Mouse (Mus musculus) liver, embryonic 14.5 days (tissue): ENCODE measurements around the gene Gm43638. TPM values are rescaled to one million over a fixed set of nuclear protein-coding genes. Genes with fewer than 3 reads are reported as not detected.

Experiments
- polyA plus RNA-seq, 2 experiments: library from polyadenylated mRNA; depleted of rRNA in 1 of 2; stranded (reverse) in 1 of 2; unstranded in 1 of 2; fragments of >200 nt; fragmentation: Nextera tagmentation in 1 of 2; extraction: Ambion mirVana in 1 of 2; gene quantifications; 2 replicates each; pipeline versions ENCODE4 v1.2.1 to v1.2.3; 2012 to 2014

The Gm43638 gene
- polyA plus RNA-seq, 2 experiments: not detected

Other genes with a start within 250 kb of the Gm43638 start
- not detected in 2 replicates for gene Ugt2b37, start 232.0 kb downstream of the Gm43638 start, polyA plus RNA-seq (2012; rRNA removed)
- gene Ugt2b37, start 232.0 kb downstream of the Gm43638 start, polyA plus RNA-seq (2014; fragmentation: Nextera tagmentation; extraction: Ambion mirVana): not detected in 2 replicates
- not detected in 2 replicates for gene Ugt2a3, start 149.6 kb downstream of the Gm43638 start, polyA plus RNA-seq (2012; rRNA removed)
- not detected in 2 replicates for gene Ugt2a3, start 149.6 kb downstream of the Gm43638 start, polyA plus RNA-seq (2014; fragmentation: Nextera tagmentation; extraction: Ambion mirVana)
- gene Ugt2b38, start 62.6 kb downstream of the Gm43638 start, polyA plus RNA-seq (2012; rRNA removed): not detected in 2 replicates
- not detected in 2 replicates for gene Ugt2b38, start 62.6 kb downstream of the Gm43638 start, polyA plus RNA-seq (2014; fragmentation: Nextera tagmentation; extraction: Ambion mirVana)
- gene Ugt2a2, start 4.5 kb downstream of the Gm43638 start, polyA plus RNA-seq (2012; rRNA removed): not detected in 2 replicates
- not detected in 2 replicates for gene Ugt2a2, start 4.5 kb downstream of the Gm43638 start, polyA plus RNA-seq (2014; fragmentation: Nextera tagmentation; extraction: Ambion mirVana)
- not detected in 2 replicates for gene Ugt2a1, start 4.1 kb upstream of the Gm43638 start, polyA plus RNA-seq (2012; rRNA removed)
- gene Ugt2a1, start 4.1 kb upstream of the Gm43638 start, polyA plus RNA-seq (2014; fragmentation: Nextera tagmentation; extraction: Ambion mirVana): not detected in 2 replicates
- 0.29 and 0.45 TPM in 2 replicates for gene Sult1b1, start 51.4 kb upstream of the Gm43638 start, polyA plus RNA-seq (2012; rRNA removed)
- gene Sult1b1, start 51.4 kb upstream of the Gm43638 start, polyA plus RNA-seq (2014; fragmentation: Nextera tagmentation; extraction: Ambion mirVana): 0.96 and 1.1 TPM in 2 replicates
- gene Sult1d1, start 82.2 kb upstream of the Gm43638 start, polyA plus RNA-seq (2012; rRNA removed): 0.87 and 1.2 TPM in 2 replicates
- 2.1 and 2.9 TPM in 2 replicates for gene Sult1d1, start 82.2 kb upstream of the Gm43638 start, polyA plus RNA-seq (2014; fragmentation: Nextera tagmentation; extraction: Ambion mirVana)
- not detected in 2 replicates for gene Sult1e1, start 104.8 kb upstream of the Gm43638 start, polyA plus RNA-seq (2012; rRNA removed)
- gene Sult1e1, start 104.8 kb upstream of the Gm43638 start, polyA plus RNA-seq (2014; fragmentation: Nextera tagmentation; extraction: Ambion mirVana): not detected in 2 replicates
- gene Csn1s1, start 179.4 kb upstream of the Gm43638 start, polyA plus RNA-seq (2012; rRNA removed): not detected in 2 replicates
- gene Csn1s1, start 179.4 kb upstream of the Gm43638 start, polyA plus RNA-seq (2014; fragmentation: Nextera tagmentation; extraction: Ambion mirVana): not detected in 2 replicates
- gene Csn2, start 212.8 kb upstream of the Gm43638 start, polyA plus RNA-seq (2012; rRNA removed): not detected in 2 replicates
- gene Csn2, start 212.8 kb upstream of the Gm43638 start, polyA plus RNA-seq (2014; fragmentation: Nextera tagmentation; extraction: Ambion mirVana): not detected in 2 replicates